Mouse (Mus musculus) 3T3-L1 (cell line): ENCODE data around the gene Clasp2.
"Not testable (repeated sequence)": the region's sequence is repeated elsewhere in the genome, so short reads cannot be mapped to it uniquely, and the experiment has no call there.

ENCODE experiments used
- DNase-seq: peaks from one replicate; pipeline ENCODE4 v3.0.0-alpha.2; 2015; ENCODE audit warnings: low read depth, low spot score

The Clasp2 gene

GRCm38 (mm10) chr9:113755888-113756719 lies 14.8 kb downstream of the Clasp2 start:
- no peak for DNase-seq

GRCm38 (mm10) chr9:113758472-113758871 lies 17.2 kb downstream of the Clasp2 start:
- no peak for DNase-seq

- no peak for DNase-seq
Observed at GRCm38 (mm10) chr9:113759684-113760083, 18.4 kb downstream of the Clasp2 start.

- no peak for DNase-seq
Observed at GRCm38 (mm10) chr9:113762389-113762788, 21.1 kb downstream of the Clasp2 start.

GRCm38 (mm10) chr9:113763123-113763522 lies 21.9 kb downstream of the Clasp2 start:
- DNase-seq: no peak

DNA sequence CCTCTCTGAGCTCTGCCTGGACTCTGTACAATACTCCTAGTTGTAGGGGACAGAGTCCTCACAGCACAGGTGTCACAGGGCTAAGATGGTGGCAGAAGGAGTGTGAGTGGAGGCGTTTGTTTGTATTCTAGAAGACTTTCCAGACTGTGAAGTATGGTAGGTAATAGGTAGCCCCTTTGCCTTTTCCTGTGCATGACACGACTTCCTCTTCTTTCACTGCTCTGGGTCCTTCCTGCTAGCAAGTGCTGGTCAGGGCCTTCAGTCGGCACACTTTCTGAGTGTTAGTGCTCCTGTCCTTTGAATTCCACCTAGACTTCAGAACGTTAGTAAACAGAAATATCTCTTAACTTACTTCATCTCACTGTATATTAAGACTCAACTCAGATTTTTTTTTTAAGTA lies 29.4 kb downstream of the Clasp2 start:
- no peak for DNase-seq

GRCm38 (mm10) chr9:113780863-113781262 lies 39.6 kb downstream of the Clasp2 start:
- no peak for DNase-seq

GRCm38 (mm10) chr9:113782362-113783005 lies 41.2 kb downstream of the Clasp2 start:
- no peak for DNase-seq

GRCm38 (mm10) chr9:113783674-113784073 lies 42.4 kb downstream of the Clasp2 start:
- no peak for DNase-seq

DNA sequence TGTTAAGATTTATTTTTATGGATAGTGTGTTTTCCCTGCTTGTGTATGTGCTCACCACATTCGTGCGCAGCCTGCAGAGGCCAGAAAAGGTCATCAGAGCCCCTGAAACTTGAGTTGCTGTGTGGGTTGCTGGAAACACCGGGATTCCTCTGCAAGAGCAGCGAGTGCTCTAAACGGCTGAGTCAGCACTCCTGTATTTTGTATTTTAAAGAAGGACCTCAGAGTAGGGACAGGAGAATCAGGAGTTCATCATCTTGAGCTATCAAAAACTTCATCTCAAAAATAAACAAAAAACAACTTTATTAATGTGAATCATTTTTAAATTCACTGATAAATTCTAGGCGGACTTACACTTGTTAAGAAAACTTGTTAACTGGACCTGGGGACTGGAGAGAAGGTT lies 48.0 kb downstream of the Clasp2 start:
- DNase-seq: not testable (repeated sequence)

- no peak for DNase-seq
Observed at GRCm38 (mm10) chr9:113792651-113793512, 51.6 kb downstream of the Clasp2 start.

- no peak for DNase-seq
Observed at GRCm38 (mm10) chr9:113793513-113793905, 52.2 kb downstream of the Clasp2 start.

- DNase-seq: no peak
Observed at GRCm38 (mm10) chr9:113793966-113794365, 52.7 kb downstream of the Clasp2 start.

- DNase-seq: no peak
Observed at GRCm38 (mm10) chr9:113797206-113797605, 55.9 kb downstream of the Clasp2 start.

DNA sequence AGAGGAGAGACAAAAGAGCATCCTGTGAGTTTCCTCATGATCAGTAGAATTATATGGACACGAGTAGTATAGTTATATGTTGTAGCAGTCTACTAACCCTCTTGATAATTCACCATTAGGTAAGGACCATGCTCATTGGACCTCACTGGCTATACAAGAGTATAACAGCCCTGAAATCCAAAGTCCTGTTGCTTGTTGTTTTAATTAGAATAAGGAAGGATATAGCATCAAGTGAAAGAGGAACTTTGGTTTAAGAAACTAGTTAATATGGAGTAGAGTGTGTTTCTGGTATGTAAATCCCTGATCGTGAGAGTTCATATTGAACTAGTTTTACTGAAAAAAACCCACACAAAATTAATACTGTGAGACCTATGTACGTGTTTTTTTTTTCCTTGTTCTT lies 59.4 kb downstream of the Clasp2 start:
- no peak for DNase-seq

DNA sequence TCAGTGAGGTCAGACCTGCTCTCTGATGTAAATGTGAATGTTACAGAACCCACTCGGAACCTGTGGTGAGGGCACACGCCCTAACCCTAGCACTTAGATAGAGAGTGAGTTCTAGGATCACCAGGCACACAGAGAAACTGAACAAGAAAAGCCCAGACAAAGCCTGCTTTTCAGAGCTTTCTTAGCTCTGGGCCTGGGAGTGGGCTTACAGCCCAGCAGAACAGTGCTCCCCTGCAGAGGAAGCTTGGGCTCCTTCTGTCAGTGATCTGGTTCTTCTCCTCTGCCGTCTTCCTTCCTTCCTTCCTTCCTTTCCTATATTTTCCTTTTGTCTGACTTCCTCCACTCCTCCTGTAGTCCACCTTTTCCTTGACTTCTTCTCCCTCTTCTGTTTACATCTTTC lies 61.5 kb downstream of the Clasp2 start:
- DNase-seq: no peak

DNA sequence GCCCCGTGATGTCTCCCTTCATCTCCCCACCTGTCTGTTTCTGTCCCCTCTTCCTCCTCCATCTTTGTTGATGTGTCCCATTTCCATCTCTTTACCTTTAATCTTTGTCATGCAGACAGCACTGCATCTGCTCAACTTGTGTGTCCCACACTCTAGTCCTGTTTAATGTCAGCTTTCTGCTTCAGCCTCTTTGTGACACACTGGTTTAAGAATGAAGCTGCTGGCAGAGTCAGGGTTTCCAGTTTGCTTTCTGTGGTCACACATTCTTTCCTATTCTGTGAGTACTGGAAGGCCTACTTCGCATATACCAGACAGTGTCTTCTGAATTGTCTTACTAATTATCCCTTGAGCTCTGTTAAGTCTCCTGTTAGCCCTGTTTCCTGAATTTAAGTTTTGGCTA lies 62.5 kb downstream of the Clasp2 start:
- peak; percentile 16 for DNase-seq

GRCm38 (mm10) chr9:113805359-113805758 lies 64.1 kb downstream of the Clasp2 start:
- DNase-seq: no peak

- DNase-seq: no peak
Observed at GRCm38 (mm10) chr9:113811327-113811726, 70.1 kb downstream of the Clasp2 start.

- DNase-seq: no peak
Observed at GRCm38 (mm10) chr9:113811957-113812670, 70.8 kb downstream of the Clasp2 start.

- no peak for DNase-seq
Observed at GRCm38 (mm10) chr9:113812671-113813001, 71.4 kb downstream of the Clasp2 start.

DNA sequence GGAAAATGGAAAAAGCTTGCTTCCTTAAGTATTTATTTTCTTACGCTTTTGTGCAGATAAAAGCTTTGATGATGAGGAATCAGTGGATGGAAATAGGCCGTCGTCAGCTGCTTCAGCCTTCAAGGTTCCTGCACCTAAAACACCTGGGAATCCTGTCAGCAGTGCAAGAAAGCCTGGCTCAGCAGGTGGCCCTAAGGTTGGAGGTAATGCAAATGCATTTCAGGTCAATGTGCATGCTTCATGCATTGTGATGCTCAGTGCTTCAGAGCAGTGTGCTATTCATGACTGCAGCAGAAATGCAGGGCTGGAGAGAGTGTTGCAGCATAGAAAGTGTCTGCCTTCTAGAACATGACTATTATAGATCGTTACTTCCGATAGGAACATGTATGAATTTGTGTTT lies 71.8 kb downstream of the Clasp2 start:
- DNase-seq: no peak
